Comparison of ENCODE assay signal across 9 mouse cellular contexts in the genomic region with DNA sequence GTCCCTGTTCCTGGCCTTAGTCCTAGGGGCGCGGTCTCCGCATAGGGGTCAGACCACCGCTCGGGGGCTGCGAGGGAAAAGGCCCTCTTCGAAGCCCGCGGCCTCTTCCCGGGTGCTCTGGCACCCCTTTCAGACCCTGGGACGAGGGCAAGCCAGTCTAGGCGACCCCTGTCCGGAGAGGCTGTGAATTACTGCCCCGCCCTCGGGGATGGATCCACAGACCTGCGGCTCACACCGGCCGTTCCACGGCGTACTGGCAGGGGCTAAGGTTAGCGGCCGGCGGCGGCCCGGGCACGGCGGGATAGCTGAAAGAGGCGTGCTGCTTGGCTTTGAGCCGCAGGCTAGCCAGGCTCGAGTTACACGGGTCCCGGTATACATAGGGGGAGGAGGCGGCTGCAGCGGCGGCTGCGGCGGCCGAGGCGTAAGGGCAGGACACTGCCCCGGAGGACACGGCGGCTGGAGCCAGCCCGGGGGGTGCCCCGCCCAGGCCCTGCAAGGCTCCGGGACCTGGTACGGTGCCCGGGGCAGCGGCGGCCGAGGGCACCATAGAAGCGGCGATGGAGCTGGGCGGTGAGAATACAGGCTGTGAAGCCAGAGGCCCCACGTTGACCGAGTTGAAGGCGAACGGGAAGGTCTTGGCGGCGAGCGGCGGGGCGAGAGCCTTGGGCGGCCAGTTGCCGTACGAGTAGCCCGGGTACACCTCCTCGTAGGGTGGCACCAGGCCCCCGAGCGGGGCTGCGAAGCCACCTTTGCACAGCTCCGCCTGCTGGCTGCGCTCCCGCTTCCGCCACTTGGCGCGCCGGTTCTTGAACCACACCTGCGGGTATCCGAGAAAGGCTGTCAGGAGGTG. TPM values are rescaled to one million over a fixed set of nuclear protein-coding genes. Genes with fewer than 3 reads are reported as not detected.
DNase-seq lines count a peak whose midpoint lies in the region; ATAC-seq and TF ChIP-seq lines count a peak whose summit lies in the region.
"Had no signal": no experiment of that assay in that cellular context is flagged by ENCODE, and none has a peak within 500 bp of the region (broad histone marks: within the 10 kb centered on the region; RNA-seq: fewer than 3 reads in every experiment).

No protein-coding gene starts in this region.

- no peaks in the 10 kb centered on the region for H3K36me3 ChIP-seq in heart, embryonic 16.5 days (ENCODE audit: control insufficient read depth, insufficient read depth)

- peak overlapping the region; percentile 37 for H3K4me3 ChIP-seq in embryonic fibroblast, embryonic 13.5 days (ENCODE audit: insufficient read depth, low read length)
- peak overlapping the region; percentile 61 for H3K4me3 ChIP-seq in heart, embryonic 16.5 days (ENCODE audit: low read length)

- H3K4me2 ChIP-seq in heart, embryonic 16.5 days (ENCODE audit: low read depth, low read length): peak overlapping the region; percentile 100

- under 1% methylated on average over 78 of the region's 79 CpGs for WGBS in heart, embryonic 16.5 days

- no peak overlapping the region for H3K27ac ChIP-seq in embryonic fibroblast, embryonic 13.5 days (ENCODE audit: insufficient read depth, low read length)
- H3K27ac ChIP-seq in heart, embryonic 16.5 days (ENCODE audit: low read length): no peak overlapping the region

- no peak for TF ChIP-seq CTCF in embryonic fibroblast, embryonic 13.5 days (IDR thresholded peaks at IDR 0.05; ENCODE audit: borderline replicate concordance, insufficient read depth, low read length)

- H3K9ac ChIP-seq in heart, embryonic 16.5 days (ENCODE audit: low read length): peak overlapping the region; percentile 63

- peak; percentile 46 for ATAC-seq in heart, embryonic 16.5 days (replicated peaks; ENCODE audit: extremely low read depth, insufficient read depth, low FRiP score)

- no peak for TF ChIP-seq POLR2A in embryonic fibroblast, embryonic 13.5 days (IDR thresholded peaks at IDR 0.05; ENCODE audit: low read depth, low read length)

- peak; percentile 85 for DNase-seq in CD4-positive helper T cell, adult 2 months (ENCODE audit: low read depth, low spot score)
- peak; percentile 68 for DNase-seq in adrenal gland, postnatal 10 days
- DNase-seq in kidney, postnatal 10 days: peak; percentile 75
- peak; percentile 58 for DNase-seq in lung, postnatal 25 days (ENCODE audit: low spot score)
- peak; percentile 21 to 31 for DNase-seq in right cerebral cortex, adult 2 months (ENCODE audit: low spot score in 2 of 2)
- DNase-seq in urinary bladder, postnatal 25 days (ENCODE audit: low spot score): peak; percentile 46

- H3K27me3 ChIP-seq in heart, embryonic 16.5 days (ENCODE audit: control insufficient read depth, insufficient read depth, low read length): peaks cover 43% of the 10 kb centered on the region

- H3K9me3 ChIP-seq in heart, embryonic 16.5 days (replicated peaks; ENCODE audit: control insufficient read depth, low read length): no peaks in the 10 kb centered on the region

- H3K4me1 ChIP-seq in embryonic fibroblast, embryonic 13.5 days (ENCODE audit: control insufficient read depth, insufficient read depth, low read length): no peaks in the 10 kb centered on the region
- H3K4me1 ChIP-seq in heart, embryonic 16.5 days (ENCODE audit: control insufficient read depth, insufficient read depth, low read length): peaks cover 25% of the 10 kb centered on the region

RNA-seq across cellular contexts. Expression of gene Elovl3, which starts 4.3 kb away (rescaled TPM):
- total RNA-seq in adrenal gland, postnatal 10 days (2021): 10 to 100 TPM in 1 of 2 experiments, 1 to 10 TPM in 1; 6.1 to 10.3 TPM
- polyA plus RNA-seq in embryonic fibroblast, embryonic 13.5 days (2011; ENCODE audit: insufficient read length, low read depth, missing spikeins): not detected in 2 replicates
- not detected in 2 replicates for polyA plus RNA-seq in heart, embryonic 16.5 days (2015; fragmentation: Nextera tagmentation; extraction: Ambion mirVana)
- total RNA-seq: common myeloid progenitor, adult 5-6 weeks had no signal

RNA-seq across cellular contexts. Expression of gene Pitx3, which starts 12.1 kb away (rescaled TPM):
- 1 to 10 TPM in 1 of 2 experiments, under 1 TPM in 1; 0.81 to 2.5 TPM for total RNA-seq in adrenal gland, postnatal 10 days (2021)
- not detected in 2 replicates for polyA plus RNA-seq in embryonic fibroblast, embryonic 13.5 days (2011; ENCODE audit: insufficient read length, low read depth, missing spikeins)
- 0.33 and 0.39 TPM in 2 replicates for polyA plus RNA-seq in heart, embryonic 16.5 days (2015; fragmentation: Nextera tagmentation; extraction: Ambion mirVana)
- total RNA-seq: common myeloid progenitor, adult 5-6 weeks had no signal

RNA-seq across cellular contexts. Expression of gene Gbf1, which starts 16.3 kb away (rescaled TPM):
- 10 to 100 TPM; 50.5 to 60.0 TPM for total RNA-seq in adrenal gland, postnatal 10 days (2021)
- 64.8 and 86.4 TPM in 2 replicates for polyA plus RNA-seq in embryonic fibroblast, embryonic 13.5 days (2011; ENCODE audit: insufficient read length, low read depth, missing spikeins)
- polyA plus RNA-seq in heart, embryonic 16.5 days (2015; fragmentation: Nextera tagmentation; extraction: Ambion mirVana): 36.1 and 42.7 TPM in 2 replicates

Comparison
In these comparisons a context has a peak if more than half of its experiments do, and no peak if none do; other contexts are left out.
1. DNase-seq: peak in every context shown above with its lines; median percentile 85 in CD4-positive helper T cell, adult 2 months; 75 in kidney, postnatal 10 days; 68 in adrenal gland, postnatal 10 days; 58 in lung, postnatal 25 days; 46 in urinary bladder, postnatal 25 days; 26 in right cerebral cortex, adult 2 months.